Mouse (Mus musculus): Measurements from ENCODE around the gene Nol6.

- TF ChIP-seq CTCF (IDR thresholded peaks at IDR 0.05; ENCODE audit: borderline replicate concordance, insufficient read depth, low read depth, low read length) (no peak), POLR2A (IDR thresholded peaks at IDR 0.05; ENCODE audit: borderline replicate concordance, insufficient read depth, low read length) (no peak)
Observed at GRCm38 (mm10) chr4:41116817-41117216, 7.4 kb downstream of the Nol6 start.
